Mouse (Mus musculus) bone marrow, adult 2 months (tissue): ENCODE results near the gene Gm17581.

Source experiments
- CTCF ChIP-seq: fragments of 200-500 bp; IDR thresholded peaks from 2 replicates; pipeline ENCODE4 v1.5.1; 2011; ENCODE audit warnings: low read length, control low read depth; ENCODE audit not compliant: control insufficient read depth, insufficient read depth
- POLR2A ChIP-seq: fragments of 200-500 bp; IDR thresholded peaks from 2 replicates; pipeline ENCODE4 v1.6.1; 2011; ENCODE audit warnings: low read depth, mild to moderate bottlenecking, control low read depth, low read length, borderline replicate concordance; ENCODE audit not compliant: control insufficient read depth

GRCm38 (mm10) chr2:155687746-155688145 lies 47.9 kb downstream of the Gm17581 start:
- TF ChIP-seq CTCF (no peak), POLR2A (no peak)
